11 mouse cellular contexts compared by ENCODE assay signal in the genomic region with DNA sequence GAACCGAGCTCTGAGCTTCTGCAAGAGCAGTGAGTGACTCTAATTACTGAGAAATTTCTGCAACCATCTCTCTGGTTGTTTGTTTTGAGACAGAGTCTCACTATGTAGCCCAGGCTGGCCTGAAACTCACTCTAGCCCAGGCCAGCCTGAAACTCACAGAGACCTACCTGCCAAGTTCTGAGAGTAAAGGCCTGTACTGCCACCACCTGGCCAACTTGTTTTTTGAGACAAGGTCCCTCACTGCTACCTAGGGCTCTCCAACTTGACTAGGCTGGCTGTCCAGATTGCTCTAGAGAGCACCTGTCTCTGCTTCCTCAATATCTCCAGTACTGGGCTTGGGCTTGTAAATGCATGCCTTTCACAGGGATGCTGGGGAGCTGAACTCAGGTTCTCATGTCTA. TPM values are rescaled to one million over a fixed set of nuclear protein-coding genes. Genes with fewer than 3 reads are reported as not detected.
DNase-seq lines count a peak whose midpoint lies in the region; ATAC-seq and TF ChIP-seq lines count a peak whose summit lies in the region.
"Had no signal": no experiment of that assay in that cellular context is flagged by ENCODE, and none has a peak within 500 bp of the region (broad histone marks: within the 10 kb centered on the region; RNA-seq: fewer than 3 reads in every experiment).

No protein-coding gene starts in this region.

- no peaks in the 10 kb centered on the region for H3K4me1 ChIP-seq in kidney, adult 2 months (ENCODE audit: control insufficient read depth, insufficient read depth, low read length)
- H3K4me1 ChIP-seq in kidney, embryonic 16.5 days (ENCODE audit: insufficient read depth, low read length), result peaks cover 33% of the 10 kb centered on the region
- no peaks in the 10 kb centered on the region for H3K4me1 ChIP-seq in thymus, adult 2 months (replicated peaks; ENCODE audit: control insufficient read depth, insufficient read depth, low read length)
- peaks cover 31% of the 10 kb centered on the region for H3K4me1 ChIP-seq in embryonic facial prominence, embryonic 10.5 days
- H3K4me1 ChIP-seq: liver, embryonic 15.5 days had no signal

- H3K4me3 ChIP-seq in kidney, adult 2 months (ENCODE audit: insufficient read depth, low read depth, low read length), result no peak overlapping the region
- H3K4me3 ChIP-seq in kidney, embryonic 16.5 days (ENCODE audit: low read length), result no peak overlapping the region
- no peak overlapping the region for H3K4me3 ChIP-seq in thymus, adult 2 months (ENCODE audit: control insufficient read depth, insufficient read depth, low read length)
- no peak overlapping the region for H3K4me3 ChIP-seq in embryonic facial prominence, embryonic 10.5 days
- H3K4me3 ChIP-seq: liver, embryonic 15.5 days had no signal

- no peak for DNase-seq in kidney, adult 2 months
- DNase-seq in thymus, adult 2 months, result peak; percentile 12
- DNase-seq in thymus, postnatal 10 days (ENCODE audit: low spot score in 2 of 2), result no peak
- peak; percentile 58 for DNase-seq in ZHBTc4 (ENCODE audit: low read depth, low spot score)
- DNase-seq in frontal cortex, adult 2 months (ENCODE audit: extremely low spot score in 1 of 2, low spot score in 1 of 2), result no peak
- no peak for DNase-seq in embryonic facial prominence, embryonic 10.5 days (ENCODE audit: low spot score)
- DNase-seq: adrenal gland, adult 8-10 months; cerebellum, adult 11 months; kidney, adult 9 months had no signal

- no peak overlapping the region for H3K27ac ChIP-seq in kidney, adult 2 months (ENCODE audit: insufficient read depth, low read depth, low read length)
- H3K27ac ChIP-seq in kidney, embryonic 16.5 days (ENCODE audit: low read length), result no peak overlapping the region
- no peak overlapping the region for H3K27ac ChIP-seq in thymus, adult 2 months (ENCODE audit: control insufficient read depth, insufficient read depth, low read length)
- H3K27ac ChIP-seq in embryonic facial prominence, embryonic 10.5 days (replicated peaks), result no peak overlapping the region
- H3K27ac ChIP-seq: liver, embryonic 15.5 days had no signal

- H3K4me2 ChIP-seq in kidney, embryonic 16.5 days (replicated peaks; ENCODE audit: low read depth, low read length), result no peak overlapping the region
- H3K4me2 ChIP-seq: liver, embryonic 15.5 days had no signal

- 93% methylated on average over 1 of the region's 1 CpGs for WGBS in kidney, adult 2 months
- 92% methylated on average over 1 of the region's 1 CpGs for WGBS in kidney, embryonic 16.5 days
- 95% methylated on average over 1 of the region's 1 CpGs for WGBS in thymus, adult 2 months
- 92% methylated on average over 1 of the region's 1 CpGs for WGBS in embryonic facial prominence, embryonic 10.5 days

- ATAC-seq in kidney, embryonic 16.5 days (ENCODE audit: low FRiP score, low TSS enrichment), result no peak

- TF ChIP-seq POLR2A in kidney, adult 2 months (IDR thresholded peaks at IDR 0.05; ENCODE audit: low read depth, low read length), result no peak
- no peak for TF ChIP-seq POLR2A in thymus, adult 2 months (IDR thresholded peaks at IDR 0.05; ENCODE audit: control insufficient read depth, extremely low read depth, insufficient read depth, low read length, poor library complexity)

- no peaks in the 10 kb centered on the region for H3K27me3 ChIP-seq in kidney, adult 2 months (replicated peaks; ENCODE audit: control insufficient read depth, insufficient read depth, low read length)
- H3K27me3 ChIP-seq in kidney, embryonic 16.5 days (ENCODE audit: insufficient read depth, low read length), result no peaks in the 10 kb centered on the region
- H3K27me3 ChIP-seq in thymus, adult 2 months (ENCODE audit: control insufficient read depth, insufficient read depth, low read length), result no peaks in the 10 kb centered on the region
- H3K27me3 ChIP-seq in embryonic facial prominence, embryonic 10.5 days (replicated peaks; ENCODE audit: low read depth, poor library complexity, severe bottlenecking), result no peaks in the 10 kb centered on the region
- H3K27me3 ChIP-seq: liver, embryonic 15.5 days had no signal

- peak; percentile 51 for TF ChIP-seq CTCF in kidney, adult 2 months (conservative IDR thresholded peaks at IDR 0.05; ENCODE audit: insufficient read depth, insufficient read length, low read depth, low read length)
- no peak for TF ChIP-seq CTCF in thymus, adult 2 months (IDR thresholded peaks at IDR 0.05; ENCODE audit: borderline replicate concordance, control insufficient read depth, extremely low read depth, insufficient read depth, low read length, poor library complexity)

- no peaks in the 10 kb centered on the region for H3K36me3 ChIP-seq in kidney, adult 2 months (ENCODE audit: control insufficient read depth, insufficient read depth, low read length)
- H3K36me3 ChIP-seq in kidney, embryonic 16.5 days (ENCODE audit: insufficient read depth, low read length), result 0 out of 2 replicates have a peak, but pooled peaks cover 4% of the 10 kb centered on the region
- no peaks in the 10 kb centered on the region for H3K36me3 ChIP-seq in thymus, adult 2 months (ENCODE audit: control insufficient read depth, insufficient read depth, low read length)
- H3K36me3 ChIP-seq in embryonic facial prominence, embryonic 10.5 days (replicated peaks), result peaks cover 73% of the 10 kb centered on the region
- H3K36me3 ChIP-seq: liver, embryonic 15.5 days had no signal

- no peaks in the 10 kb centered on the region for H3K9me3 ChIP-seq in kidney, embryonic 16.5 days (ENCODE audit: low read length)
- H3K9me3 ChIP-seq in embryonic facial prominence, embryonic 10.5 days, result no peaks in the 10 kb centered on the region
- H3K9me3 ChIP-seq: liver, embryonic 15.5 days had no signal

- H3K9ac ChIP-seq in kidney, embryonic 16.5 days (replicated peaks; ENCODE audit: low read length), result no peak overlapping the region
- H3K9ac ChIP-seq: liver, embryonic 15.5 days had no signal

RNA-seq across cellular contexts. Expression of gene Ncs1, which starts 25.4 kb away (rescaled TPM):
- 3.5 and 3.9 TPM in 2 replicates for polyA plus RNA-seq in kidney, adult 2 months (2012; rRNA removed)
- polyA plus RNA-seq in kidney, embryonic 16.5 days (2015; fragmentation: Nextera tagmentation; extraction: Ambion mirVana), result 37.9 and 41.5 TPM in 2 replicates
- 2.4 and 2.5 TPM in 2 replicates for polyA plus RNA-seq in thymus, adult 2 months (2012; rRNA removed)
- 154 and 159 TPM in 2 replicates for polyA plus RNA-seq in frontal cortex, adult 2 months (2012; rRNA removed)
- 66.0 and 66.5 TPM in 2 replicates for polyA plus RNA-seq in embryonic facial prominence, embryonic 10.5 days (2016; fragmentation: Nextera tagmentation; extraction: Ambion mirVana)

RNA-seq across cellular contexts. Expression of gene Hmcn2, which starts 43.1 kb away (rescaled TPM):
- polyA plus RNA-seq in kidney, adult 2 months (2012; rRNA removed), result 14.3 and 16.4 TPM in 2 replicates
- polyA plus RNA-seq in kidney, embryonic 16.5 days (2015; fragmentation: Nextera tagmentation; extraction: Ambion mirVana), result 0.24 and 0.34 TPM in 2 replicates
- 4.8 and 5.6 TPM in 2 replicates for polyA plus RNA-seq in thymus, adult 2 months (2012; rRNA removed)
- polyA plus RNA-seq in frontal cortex, adult 2 months (2012; rRNA removed), result 2.0 TPM in 2 replicates
- polyA plus RNA-seq in embryonic facial prominence, embryonic 10.5 days (2016; fragmentation: Nextera tagmentation; extraction: Ambion mirVana), result 0.15 TPM in 1 of 2 replicates, not detected in the other

Comparison
In these comparisons a context has a peak if more than half of its experiments do, and no peak if none do; other contexts are left out.
1. DNase-seq: peak in thymus, adult 2 months (single experiment) and ZHBTc4 (single experiment); none in kidney, adult 2 months (single experiment), thymus, postnatal 10 days (0 of 2), frontal cortex, adult 2 months (0 of 2) and embryonic facial prominence, embryonic 10.5 days (single experiment).